Mouse (Mus musculus): ENCODE data around the gene Lrrc29. TPM values are rescaled to one million over a fixed set of nuclear protein-coding genes. Genes with fewer than 3 reads are reported as not detected.

The Lrrc29 gene
- polyA plus RNA-seq, 1 experiment = 13.1 TPM

- TF ChIP-seq CTCF (IDR thresholded peaks at IDR 0.05; ENCODE audit: borderline replicate concordance, control insufficient read depth, extremely low read depth, insufficient read depth, low read length, poor library complexity) (no peak), POLR2A (IDR thresholded peaks at IDR 0.05; ENCODE audit: control insufficient read depth, extremely low read depth, insufficient read depth, low read length, poor library complexity) (no peak)
- DNase-seq = no peak
- H3K27me3 ChIP-seq (ENCODE audit: control insufficient read depth, insufficient read depth, low read length) = no peaks in the 10 kb centered on the region; the same call in 1 of the 2 replicates
- H3K27ac ChIP-seq (ENCODE audit: control insufficient read depth, insufficient read depth, low read length) = no peak overlapping the region
- WGBS = 85% methylated on average over 7 of the region's 7 CpGs
- H3K4me3 ChIP-seq (ENCODE audit: control insufficient read depth, insufficient read depth, low read length) = no peak overlapping the region
- no peaks in the 10 kb centered on the region for H3K36me3 ChIP-seq (ENCODE audit: control insufficient read depth, insufficient read depth, low read length)
- peaks cover 29% of the 10 kb centered on the region for H3K4me1 ChIP-seq (replicated peaks; ENCODE audit: control insufficient read depth, insufficient read depth, low read length)
Observed at GRCm38 (mm10) chr8:105350186-105350585, 24.1 kb upstream of the Lrrc29 start.

- WGBS = 6% methylated on average over 40 of the region's 48 CpGs
- Histone ChIP-seq H3K27me3 (ENCODE audit: control insufficient read depth, insufficient read depth, low read length) (no peaks in the 10 kb centered on the region; the same call in 1 of the 2 replicates), H3K27ac (ENCODE audit: control insufficient read depth, insufficient read depth, low read length) (no peak overlapping the region), H3K4me1 (replicated peaks; ENCODE audit: control insufficient read depth, insufficient read depth, low read length) (peaks cover 26% of the 10 kb centered on the region), H3K36me3 (ENCODE audit: control insufficient read depth, insufficient read depth, low read length) (no peaks in the 10 kb centered on the region), H3K4me3 (ENCODE audit: control insufficient read depth, insufficient read depth, low read length) (peak overlapping the region; percentile 42)
- TF ChIP-seq POLR2A (IDR thresholded peaks at IDR 0.05; ENCODE audit: control insufficient read depth, extremely low read depth, insufficient read depth, low read length, poor library complexity) (no peak), CTCF (IDR thresholded peaks at IDR 0.05; ENCODE audit: borderline replicate concordance, control insufficient read depth, extremely low read depth, insufficient read depth, low read length, poor library complexity) (no peak)
- no peak for DNase-seq
Observed at GRCm38 (mm10) chr8:105349096-105349771, 23.2 kb upstream of the Lrrc29 start.

- TF ChIP-seq CTCF (IDR thresholded peaks at IDR 0.05; ENCODE audit: borderline replicate concordance, control insufficient read depth, extremely low read depth, insufficient read depth, low read length, poor library complexity) (peak; percentile 19; the same call in 1 of the 2 replicates), POLR2A (IDR thresholded peaks at IDR 0.05; ENCODE audit: control insufficient read depth, extremely low read depth, insufficient read depth, low read length, poor library complexity) (no peak)
- DNase-seq = peak; percentile 65
- Histone ChIP-seq H3K4me3 (ENCODE audit: control insufficient read depth, insufficient read depth, low read length) (peak within 1 kb of the TSS; percentile 61), H3K4me1 (replicated peaks; ENCODE audit: control insufficient read depth, insufficient read depth, low read length) (peaks cover 26% of the 10 kb centered on the region), H3K27me3 (ENCODE audit: control insufficient read depth, insufficient read depth, low read length) (no peaks in the 10 kb centered on the region; the same call in 1 of the 2 replicates), H3K27ac (ENCODE audit: control insufficient read depth, insufficient read depth, low read length) (no peak within 1 kb of the TSS), H3K36me3 (ENCODE audit: control insufficient read depth, insufficient read depth, low read length) (no peaks in the 10 kb centered on the region)
- under 1% methylated on average over 34 of the region's 34 CpGs for WGBS
Observed at GRCm38 (mm10) chr8:105348450-105349095, 22.5 kb upstream of the Lrrc29 start, which contains the start of gene Slc9a5. Slc9a5 (plus strand) TSS chr8:105348843.

GRCm38 (mm10) chr8:105347428-105348221 lies 21.5 kb upstream of the Lrrc29 start, which contains the start of gene Fhod1:
Fhod1 (minus strand) TSS chr8:105347953.
- H3K4me1 ChIP-seq (replicated peaks; ENCODE audit: control insufficient read depth, insufficient read depth, low read length) = peaks cover 26% of the 10 kb centered on the region
- peak; percentile 89 for DNase-seq
- under 1% methylated on average over 53 of the region's 53 CpGs for WGBS

GRCm38 (mm10) chr8:105346611-105347427 lies 20.7 kb upstream of the Lrrc29 start:
- no peak overlapping the region for H3K27ac ChIP-seq (ENCODE audit: control insufficient read depth, insufficient read depth, low read length)
- no peaks in the 10 kb centered on the region for H3K36me3 ChIP-seq (ENCODE audit: control insufficient read depth, insufficient read depth, low read length)
- peaks cover 26% of the 10 kb centered on the region for H3K4me1 ChIP-seq (replicated peaks; ENCODE audit: control insufficient read depth, insufficient read depth, low read length)
- no peaks in the 10 kb centered on the region; the same call in 1 of the 2 replicates for H3K27me3 ChIP-seq (ENCODE audit: control insufficient read depth, insufficient read depth, low read length)
- no peak for TF ChIP-seq CTCF (IDR thresholded peaks at IDR 0.05; ENCODE audit: borderline replicate concordance, control insufficient read depth, extremely low read depth, insufficient read depth, low read length, poor library complexity)
- TF ChIP-seq POLR2A (IDR thresholded peaks at IDR 0.05; ENCODE audit: control insufficient read depth, extremely low read depth, insufficient read depth, low read length, poor library complexity) = no peak
- 16% methylated on average over 34 of the region's 34 CpGs for WGBS
- peak overlapping the region; percentile 61 for H3K4me3 ChIP-seq (ENCODE audit: control insufficient read depth, insufficient read depth, low read length)
- peak; percentile 35 for DNase-seq

More at GRCm38 (mm10) chr8:105347428-105348221, 21.5 kb upstream of the Lrrc29 start, which contains the start of gene Fhod1:
- H3K36me3 ChIP-seq (ENCODE audit: control insufficient read depth, insufficient read depth, low read length) = no peaks in the 10 kb centered on the region
- no peaks in the 10 kb centered on the region; the same call in 1 of the 2 replicates for H3K27me3 ChIP-seq (ENCODE audit: control insufficient read depth, insufficient read depth, low read length)
- TF ChIP-seq POLR2A (IDR thresholded peaks at IDR 0.05; ENCODE audit: control insufficient read depth, extremely low read depth, insufficient read depth, low read length, poor library complexity) (no peak), CTCF (IDR thresholded peaks at IDR 0.05; ENCODE audit: borderline replicate concordance, control insufficient read depth, extremely low read depth, insufficient read depth, low read length, poor library complexity) (peak; percentile 18; the same call in 1 of the 2 replicates)
- peak within 1 kb of the TSS; percentile 61 for H3K4me3 ChIP-seq (ENCODE audit: control insufficient read depth, insufficient read depth, low read length)
- H3K27ac ChIP-seq (ENCODE audit: control insufficient read depth, insufficient read depth, low read length) = no peak within 1 kb of the TSS

Data from thymus, adult 2 months (tissue).